Mouse (Mus musculus): ENCODE results near the gene Krtap3-2.
"Not testable (repeated sequence)": the region's sequence is repeated elsewhere in the genome, so short reads cannot be mapped to it uniquely, and the experiment has no call there.

Gene Krtap3-2

GRCm38 (mm10) chr11:99556753-99557152 lies at the start of gene Krtap3-2:
Gene Krtap3-2, minus strand, starts transcription at chr11:99556853.
- DNase-seq = no peak

- DNase-seq = not testable (repeated sequence)
Measured at GRCm38 (mm10) chr11:99603208-99603607, 46.6 kb upstream of the Krtap3-2 start, which contains the start of gene Gm11938. Gene Gm11938, minus strand, starts transcription at chr11:99603308.

GRCm38 (mm10) chr11:99597742-99598141 lies 41.1 kb upstream of the Krtap3-2 start, which contains the start of gene Krtap9-3:
Gene Krtap9-3, minus strand, starts transcription at chr11:99598105.
- not testable (repeated sequence) for DNase-seq

- DNase-seq = no peak
Measured at GRCm38 (mm10) chr11:99590981-99591380, 34.3 kb upstream of the Krtap3-2 start, which contains the start of gene Krtap1-3. Gene Krtap1-3, minus strand, starts transcription at chr11:99591339.

DNA sequence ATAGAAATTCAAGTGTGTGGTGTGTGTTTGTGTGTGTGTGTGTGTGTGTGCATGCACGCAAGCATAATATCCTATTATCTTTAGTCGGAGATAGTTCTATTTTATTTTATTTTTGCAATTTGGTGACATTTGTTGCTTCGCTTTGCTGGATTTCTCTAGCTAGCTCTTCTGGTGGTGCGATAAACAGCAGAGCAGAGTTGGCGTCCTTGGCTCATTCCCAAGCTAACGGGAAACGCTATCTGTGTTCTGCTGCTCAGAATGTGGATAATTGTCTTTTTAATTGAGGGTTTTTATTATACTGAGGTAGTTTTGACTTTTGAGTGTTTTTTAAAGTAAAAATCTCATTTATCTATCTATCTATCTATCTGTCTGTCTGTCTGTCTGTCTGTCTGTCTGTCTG lies 28.4 kb upstream of the Krtap3-2 start:
- DNase-seq = peak; percentile 61

DNA sequence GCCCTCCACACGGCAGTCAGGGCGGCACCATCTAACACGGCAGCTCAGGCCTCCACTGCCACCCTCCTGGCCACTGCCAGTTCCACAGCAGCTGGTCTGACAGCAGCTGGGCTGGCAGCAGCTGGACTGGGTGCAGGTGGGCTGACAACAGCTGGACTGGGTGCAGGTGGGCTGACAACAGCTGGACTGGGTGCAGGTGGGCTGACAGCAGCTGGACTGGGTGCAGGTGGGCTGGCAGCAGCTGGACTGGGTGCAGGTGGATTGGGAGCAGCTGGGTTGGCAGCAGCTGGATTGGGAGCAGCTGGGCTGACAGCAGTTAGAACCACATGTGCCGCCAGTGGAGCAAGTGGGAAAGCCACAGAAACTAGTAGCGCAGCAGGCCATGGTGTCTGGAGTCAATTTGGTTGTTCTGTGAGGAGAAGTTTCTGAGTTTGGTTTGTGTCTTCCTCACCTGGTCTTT lies 26.6 kb upstream of the Krtap3-2 start, which contains the start of gene Krtap1-4:
TSS of gene Krtap1-4 (minus strand) at position 410 of the 460 bp plus-strand sequence.
- no peak for DNase-seq

DNA sequence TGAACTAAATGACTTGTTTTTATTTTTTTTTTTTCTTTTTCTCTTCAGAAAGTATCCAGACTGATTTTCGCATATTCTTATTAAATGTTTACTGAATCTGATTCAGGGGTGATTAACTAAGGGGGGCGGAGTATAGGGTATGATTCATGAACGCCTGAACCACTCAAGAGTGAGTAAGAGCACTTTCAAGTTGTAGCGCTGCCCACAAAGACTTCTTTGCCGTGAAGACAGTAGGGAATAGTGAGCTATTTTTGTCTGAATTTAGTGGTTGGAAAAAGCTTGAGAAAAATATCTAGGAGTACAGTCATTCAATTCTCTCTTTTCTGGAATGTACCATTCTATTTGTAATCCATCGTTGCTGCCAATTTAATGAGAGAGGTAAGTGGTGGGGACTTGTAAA lies 24.9 kb upstream of the Krtap3-2 start:
- DNase-seq = no peak

DNA sequence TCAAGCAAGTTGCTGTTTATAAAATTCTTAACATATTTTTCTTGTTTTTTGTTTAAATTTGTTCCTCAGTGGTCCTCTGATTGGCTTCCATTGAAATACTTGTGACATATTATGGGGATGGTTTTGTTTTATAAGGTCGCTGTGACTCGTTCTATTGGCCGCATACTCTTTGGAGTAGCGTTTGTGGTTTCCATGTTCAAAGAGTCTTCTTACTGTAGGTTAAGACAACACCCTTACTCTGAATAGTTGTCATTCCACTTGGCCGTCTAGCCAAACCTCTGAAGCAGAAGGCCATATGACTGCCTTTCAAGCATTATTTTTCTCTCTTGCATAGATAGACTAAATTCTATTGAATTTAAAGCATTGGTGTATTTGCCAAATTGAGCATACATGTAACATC lies 24.4 kb upstream of the Krtap3-2 start:
- DNase-seq = no peak

DNA sequence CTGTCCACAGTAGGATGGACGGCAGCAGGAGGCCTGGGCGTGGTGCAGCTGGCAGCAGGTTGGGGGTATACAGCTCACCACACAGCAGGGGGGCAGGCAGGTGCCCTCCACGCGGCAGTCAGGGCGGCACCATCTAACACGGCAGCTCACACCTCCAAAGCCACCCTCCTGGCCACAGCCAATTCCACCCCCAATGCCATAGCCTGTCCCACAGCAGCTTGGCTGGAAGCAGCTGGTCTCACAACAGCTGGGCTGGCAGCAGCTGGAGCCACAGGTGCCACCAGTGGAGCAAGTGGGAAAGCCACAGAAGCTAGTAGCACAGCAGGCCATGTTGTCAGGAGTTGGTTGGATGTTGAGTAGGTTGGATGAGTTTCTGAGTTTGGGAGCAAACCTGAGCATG lies 24.0 kb upstream of the Krtap3-2 start, which contains the start of gene Krtap1-5:
TSS of gene Krtap1-5 (minus strand) at position 381 of the 400 bp plus-strand sequence.
- no peak for DNase-seq

GRCm38 (mm10) chr11:99574106-99574505 lies 17.5 kb upstream of the Krtap3-2 start:
- DNase-seq = peak; percentile 40

DNA sequence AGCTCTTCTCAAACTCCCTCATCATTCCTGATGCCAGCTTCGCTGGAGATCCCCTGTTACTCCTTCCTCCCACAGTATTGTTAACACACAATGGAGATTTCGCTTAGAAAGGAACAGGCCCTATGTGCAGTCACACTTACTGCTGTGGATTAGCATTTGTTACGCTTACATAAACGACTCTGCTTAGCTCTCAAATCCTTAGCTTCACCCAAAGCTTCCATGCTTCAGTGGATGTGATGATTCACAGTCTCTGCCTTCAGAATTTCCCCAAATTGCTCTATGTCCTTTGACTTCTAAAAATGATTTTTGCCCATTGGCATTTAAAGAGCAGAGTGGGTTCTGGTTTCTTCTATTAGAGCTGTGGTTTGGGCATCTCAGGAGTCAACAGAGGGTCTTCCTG lies 16.5 kb upstream of the Krtap3-2 start:
- no peak for DNase-seq

DNA sequence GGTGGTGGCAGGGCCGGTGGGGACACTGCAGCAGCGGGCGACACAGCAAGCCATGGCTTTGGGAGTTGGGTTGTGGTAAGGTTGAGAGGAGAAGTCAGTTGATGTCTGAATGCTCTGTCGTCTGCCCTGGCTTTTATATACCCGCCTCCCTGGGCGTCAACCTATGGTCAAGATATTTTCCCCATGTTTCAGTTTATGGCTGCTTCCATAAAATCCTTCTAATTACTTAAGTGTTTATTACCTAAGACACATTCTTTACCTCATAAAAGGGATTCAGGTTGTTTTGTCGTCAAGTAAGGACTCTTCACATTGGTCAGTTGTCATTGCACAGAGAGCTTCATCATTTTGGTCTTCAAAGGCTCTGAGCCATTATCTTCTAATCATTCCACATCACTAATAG lies 9.9 kb upstream of the Krtap3-2 start, which contains the start of gene Krtap3-1:
TSS of gene Krtap3-1 (minus strand) at position 101 of the 400 bp plus-strand sequence.
- no peak for DNase-seq

GRCm38 (mm10) chr11:99562580-99562979 lies 5.9 kb upstream of the Krtap3-2 start:
- no peak for DNase-seq

DNA sequence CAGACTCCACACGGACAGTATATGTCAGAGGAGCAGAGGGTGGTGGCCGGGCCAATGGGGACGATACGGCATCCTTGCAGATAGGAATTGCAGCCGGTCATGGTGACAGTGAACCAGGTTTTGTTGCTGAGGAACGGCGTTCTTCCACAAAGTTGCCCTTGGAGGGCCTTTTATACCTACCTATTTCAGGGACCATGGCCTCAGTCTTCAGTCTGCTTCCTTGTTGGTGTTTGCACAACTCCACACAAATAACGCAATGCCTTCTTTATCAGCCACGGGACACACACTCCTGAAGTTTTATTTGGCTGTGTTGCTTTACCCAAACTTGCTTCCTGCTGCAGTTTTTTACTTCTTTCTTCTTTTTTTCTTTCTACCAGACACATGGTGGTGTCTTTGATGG lies 2.7 kb upstream of the Krtap3-2 start, which contains the start of gene Gm11939:
TSS of gene Gm11939 (minus strand) at position 101 of the 400 bp plus-strand sequence.
- DNase-seq = no peak

- DNase-seq = peak; percentile 6
Measured at GRCm38 (mm10) chr11:99557976-99558745, 1.5 kb upstream of the Krtap3-2 start.

GRCm38 (mm10) chr11:99556195-99556594 lies 458 bp downstream of the Krtap3-2 start:
- no peak for DNase-seq

DNA sequence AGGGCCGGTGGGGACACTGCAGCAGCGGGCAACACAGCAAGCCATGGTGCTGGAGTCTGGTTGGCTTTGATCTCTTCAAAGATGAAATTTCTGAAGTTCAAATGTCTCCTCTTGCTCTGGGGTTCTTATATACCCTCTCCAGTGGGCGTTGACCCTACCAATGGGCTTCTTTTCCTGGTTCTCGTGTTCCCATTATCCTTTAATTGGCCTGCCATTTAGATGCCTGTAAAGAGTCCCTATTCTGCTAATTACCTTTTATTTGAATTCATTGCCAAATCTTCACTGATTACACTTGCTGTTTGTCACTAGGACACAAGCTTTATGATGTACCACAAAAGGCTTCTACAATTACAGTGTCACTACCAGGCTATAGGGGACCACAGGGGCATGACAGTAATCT lies 5.9 kb downstream of the Krtap3-2 start, which contains the start of gene Krtap3-3:
TSS of gene Krtap3-3 (minus strand) at position 101 of the 400 bp plus-strand sequence.
- no peak for DNase-seq

DNA sequence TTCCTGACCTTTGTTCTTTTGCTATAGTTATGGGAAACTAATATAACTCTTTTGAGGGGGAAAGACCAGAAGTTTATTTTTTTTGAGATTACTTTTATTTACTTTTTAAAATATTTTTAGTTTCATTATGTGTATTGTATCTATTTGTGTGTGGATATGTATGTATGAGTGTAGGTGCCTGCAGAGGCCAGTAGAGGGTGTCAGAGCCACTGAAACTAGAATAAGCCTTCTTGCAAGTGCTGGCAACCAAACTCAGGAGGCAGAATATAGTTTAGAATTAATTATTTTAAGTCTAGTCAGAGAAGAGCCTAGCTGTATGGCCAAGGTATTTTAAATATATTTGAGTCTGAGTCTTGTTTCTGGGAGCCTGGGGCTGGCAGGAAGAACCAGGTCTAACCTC lies 8.8 kb downstream of the Krtap3-2 start:
- DNase-seq = no peak

DNA sequence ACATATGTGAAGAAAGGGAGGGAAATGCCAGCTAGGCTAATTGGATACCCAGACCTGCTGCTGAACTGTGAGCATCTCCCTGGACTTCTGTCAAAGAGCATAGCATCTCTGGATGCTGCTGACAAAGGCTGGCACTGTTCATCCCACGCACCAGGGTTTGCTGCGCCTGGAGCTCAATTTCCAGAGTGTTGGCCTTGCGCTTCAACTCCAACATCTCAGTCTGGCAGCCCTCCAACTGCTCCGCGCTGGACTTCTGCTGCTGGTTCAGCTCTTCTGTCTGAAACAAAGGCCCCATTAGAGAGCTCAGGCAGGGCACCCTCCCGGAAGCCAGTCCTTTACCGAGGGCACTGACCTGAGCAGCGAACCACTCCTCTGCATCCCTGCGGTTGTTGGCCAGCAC lies 16.9 kb downstream of the Krtap3-2 start:
- DNase-seq = peak; percentile 74

- no peak for DNase-seq
Measured at GRCm38 (mm10) chr11:99521288-99521860, 35.3 kb downstream of the Krtap3-2 start, which contains the start of gene Krt39. Gene Krt39, minus strand, starts transcription at chr11:99521338.

DNA sequence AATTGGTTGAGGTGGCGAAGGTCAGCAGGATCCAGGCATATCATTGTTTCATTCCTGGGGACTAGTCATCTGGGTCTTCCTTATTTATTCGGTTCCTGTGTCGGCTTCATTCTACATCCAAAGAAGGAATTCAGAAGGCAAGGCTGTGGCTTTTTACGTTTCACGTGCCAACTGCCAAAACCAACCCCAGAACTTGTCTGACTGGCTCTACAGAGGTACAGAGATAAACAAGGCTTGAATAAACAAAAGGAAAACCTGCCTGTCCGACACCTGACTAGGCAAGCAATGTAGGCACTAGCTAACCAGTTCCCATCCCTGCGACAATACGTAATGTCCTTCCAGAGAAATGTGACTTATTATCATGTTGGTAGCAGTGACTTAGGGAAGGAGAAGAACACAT lies 42.6 kb downstream of the Krtap3-2 start:
- no peak for DNase-seq

All from layer of hippocampus, adult 9-11 months (tissue).